Mouse (Mus musculus) testis, adult 2 months (tissue): ENCODE results near the gene Npr3. TPM values are rescaled to one million over a fixed set of nuclear protein-coding genes. Genes with fewer than 3 reads are reported as not detected.
A peak's percentile ranks its signal among the peaks of the same experiment; 100 is the strongest.

Source experiments
- H3K27ac ChIP-seq: fragments of 200-500 bp; 2 replicates; pipeline ENCODE4 v1.5.1; 2012; ENCODE audit warnings: low read depth, low read length; ENCODE audit not compliant: control insufficient read depth, insufficient read depth
- H3K27me3 ChIP-seq: fragments of 200-500 bp; 2 replicates; pipeline ENCODE4 v1.6.1; 2012; ENCODE audit warnings: mild to moderate bottlenecking, low read length, moderate library complexity; ENCODE audit not compliant: control insufficient read depth, insufficient read depth
- H3K36me3 ChIP-seq: fragments of 200-500 bp; 2 replicates; pipeline ENCODE4 v1.6.1; 2012; ENCODE audit warnings: mild to moderate bottlenecking, low read length; ENCODE audit not compliant: control insufficient read depth, insufficient read depth
- H3K4me1 ChIP-seq: fragments of 200-500 bp; 2 replicates; pipeline ENCODE4 v1.6.1; 2012; ENCODE audit warnings: low read length; ENCODE audit not compliant: control insufficient read depth, insufficient read depth
- H3K4me3 ChIP-seq: fragments of 200-500 bp; 2 replicates; pipeline ENCODE4 v1.5.1; 2012; ENCODE audit warnings: low read depth, mild to moderate bottlenecking, low read length, moderate library complexity, mixed read lengths; ENCODE audit not compliant: control insufficient read depth
- CTCF ChIP-seq: fragments of 200-500 bp; IDR thresholded peaks from 2 replicates; pipeline ENCODE4 v1.5.1; 2012; ENCODE audit warnings: low read depth, mild to moderate bottlenecking, inconsistent platforms, low read length, moderate library complexity; ENCODE audit not compliant: control insufficient read depth, insufficient read depth, insufficient replicate concordance
- POLR2A ChIP-seq: fragments of 200-500 bp; IDR thresholded peaks from 2 replicates; pipeline ENCODE4 v1.6.1; 2012; ENCODE audit warnings: low read depth, mild to moderate bottlenecking, inconsistent platforms, low read length, moderate library complexity; ENCODE audit not compliant: control insufficient read depth
- polyA plus RNA-seq: library from polyadenylated mRNA; depleted of rRNA; stranded (reverse); fragments of >200 nt; gene quantifications from 2 replicates; pipeline ENCODE4 v1.2.3, GENCODE M21; 2012; rRNA removed

The Npr3 gene
- polyA plus RNA-seq = 1.1 and 1.4 TPM in 2 replicates

- Histone ChIP-seq H3K27ac (no peak within 1 kb of the TSS; the same call in 1 of the 2 replicates), H3K27me3 (no peaks in the 10 kb centered on the region; the same call in 1 of the 2 replicates), H3K4me1 (peaks cover 32% of the 10 kb centered on the region), H3K4me3 (peak within 1 kb of the TSS; percentile 73), H3K36me3 (no peaks in the 10 kb centered on the region)
- TF ChIP-seq POLR2A (no peak), CTCF (peak; percentile 41; the same call in 1 of the 2 replicates)
These were observed at the start of gene Npr3 for GRCm38 (mm10) chr15:11906571-11907531. Gene Npr3, minus strand, starts transcription at chr15:11907287.

- Histone ChIP-seq H3K4me3 (no peak overlapping the region), H3K36me3 (no peaks in the 10 kb centered on the region), H3K4me1 (no peaks in the 10 kb centered on the region), H3K27ac (no peak overlapping the region), H3K27me3 (no peaks in the 10 kb centered on the region)
- TF ChIP-seq POLR2A = no peak
- TF ChIP-seq CTCF = no peak
These were observed 49.0 kb upstream of the Npr3 start for GRCm38 (mm10) chr15:11956129-11956528.

DNA sequence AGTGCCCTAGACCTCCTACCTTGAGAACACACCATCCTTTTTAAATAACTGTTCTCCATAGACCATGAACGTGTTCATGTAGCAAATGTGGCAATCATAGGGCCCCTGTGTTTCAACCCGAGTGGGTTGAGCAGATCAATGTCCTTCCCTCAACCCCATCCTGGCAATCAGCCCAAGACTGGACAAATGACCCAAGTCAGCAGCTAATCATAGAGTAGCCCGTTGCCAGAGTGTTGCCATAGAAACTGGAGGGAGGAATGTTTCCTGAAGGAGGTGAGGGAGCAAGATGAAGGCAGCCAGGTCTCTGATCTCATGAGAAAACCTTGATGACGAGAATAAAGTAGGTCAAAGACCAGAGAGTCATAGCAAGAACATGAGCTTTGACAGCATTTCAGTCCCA, 47.1 kb upstream of the Npr3 start:
- H3K27me3 ChIP-seq = no peaks in the 10 kb centered on the region
- H3K4me1 ChIP-seq = no peaks in the 10 kb centered on the region
- H3K4me3 ChIP-seq = no peak overlapping the region
- H3K27ac ChIP-seq = no peak overlapping the region
- H3K36me3 ChIP-seq = no peaks in the 10 kb centered on the region
- TF ChIP-seq CTCF (no peak), POLR2A (no peak)

- Histone ChIP-seq H3K4me1 (no peaks in the 10 kb centered on the region), H3K36me3 (no peaks in the 10 kb centered on the region), H3K27me3 (no peaks in the 10 kb centered on the region), H3K4me3 (no peak overlapping the region), H3K27ac (no peak overlapping the region)
- TF ChIP-seq POLR2A (no peak), CTCF (no peak)
These were observed 45.1 kb upstream of the Npr3 start for GRCm38 (mm10) chr15:11952159-11952558.

DNA sequence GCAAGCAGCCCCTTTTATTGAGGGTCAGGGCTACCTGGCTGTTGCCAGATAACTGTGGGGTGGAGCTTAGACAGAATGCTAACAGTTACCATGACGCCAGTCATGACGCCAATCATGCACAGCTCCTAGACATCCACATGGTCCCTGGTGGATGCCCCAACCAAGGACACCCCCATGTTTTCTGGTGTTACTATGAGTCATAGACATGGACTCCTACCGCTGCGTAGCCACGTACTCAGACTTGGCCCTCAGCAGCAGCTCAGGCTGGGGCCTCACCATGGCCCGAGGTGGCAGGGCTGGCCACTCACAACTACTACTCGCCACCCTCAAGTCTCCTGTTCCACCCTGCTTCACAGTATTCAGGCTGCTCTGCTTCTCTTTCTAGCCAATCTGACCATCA, 44.1 kb upstream of the Npr3 start:
- TF ChIP-seq POLR2A (no peak), CTCF (no peak)
- Histone ChIP-seq H3K4me3 (no peak overlapping the region), H3K4me1 (no peaks in the 10 kb centered on the region), H3K27ac (no peak overlapping the region), H3K36me3 (no peaks in the 10 kb centered on the region), H3K27me3 (no peaks in the 10 kb centered on the region)

DNA sequence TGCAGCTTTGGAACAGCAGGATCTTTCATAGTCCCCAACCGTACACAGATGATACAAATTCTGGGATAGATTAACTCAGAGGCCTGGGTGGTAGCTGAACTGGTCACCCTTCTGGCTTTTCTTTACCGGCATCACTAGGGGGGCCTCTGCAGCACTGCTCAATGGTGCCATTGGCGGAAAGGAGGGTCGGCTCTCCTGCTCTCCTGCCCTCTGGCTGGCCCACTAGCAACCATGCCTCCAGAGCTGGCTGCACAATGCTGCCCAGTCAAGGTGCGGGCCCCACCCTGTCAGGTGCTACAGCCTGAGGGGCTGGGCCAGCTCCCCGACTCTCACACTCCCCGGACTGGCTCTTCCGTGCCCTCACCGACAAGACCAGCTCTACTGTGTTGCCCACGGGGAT, 43.1 kb upstream of the Npr3 start:
- no peak overlapping the region for H3K27ac ChIP-seq
- no peaks in the 10 kb centered on the region for H3K36me3 ChIP-seq
- TF ChIP-seq POLR2A = no peak
- TF ChIP-seq CTCF = no peak

DNA sequence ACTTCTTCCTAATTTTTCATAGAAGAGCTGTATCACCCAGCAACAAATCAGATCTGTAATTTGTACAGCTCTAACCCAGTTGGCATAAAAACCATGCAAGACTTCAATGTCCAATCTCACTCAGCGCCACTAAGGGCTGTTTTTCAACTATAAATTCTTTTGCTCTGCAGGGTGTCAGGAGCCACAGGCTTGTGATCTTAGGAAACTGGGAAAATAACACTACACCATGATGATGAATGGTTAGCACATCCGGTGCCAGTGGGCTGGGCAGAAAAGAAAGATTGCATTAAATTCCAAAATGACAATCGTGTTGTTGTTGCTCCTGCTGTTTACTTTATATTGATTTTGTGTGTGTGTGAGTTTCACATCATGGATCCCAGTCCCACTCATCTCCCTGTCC, 42.4 kb upstream of the Npr3 start:
- H3K36me3 ChIP-seq = no peaks in the 10 kb centered on the region
- TF ChIP-seq CTCF (no peak), POLR2A (no peak)
- no peak overlapping the region for H3K27ac ChIP-seq
- H3K27me3 ChIP-seq = no peaks in the 10 kb centered on the region
- no peaks in the 10 kb centered on the region for H3K4me1 ChIP-seq
- H3K4me3 ChIP-seq = no peak overlapping the region

More for the DNA sequence above, 43.1 kb upstream of the Npr3 start:
- Histone ChIP-seq H3K4me3 (no peak overlapping the region), H3K4me1 (no peaks in the 10 kb centered on the region), H3K27me3 (no peaks in the 10 kb centered on the region)
